Mouse (Mus musculus) T-cell, adult 66 days (primary cell): Measurements from ENCODE around the gene Olfr1271. TPM values are rescaled to one million over a fixed set of nuclear protein-coding genes. Genes with fewer than 3 reads are reported as not detected.

Source experiments
- total RNA-seq, 2 experiments: library from RNA; stranded (reverse); gene quantifications; 3 replicates in 1 of 2; 4 replicates in 1 of 2; pipeline ENCODE4 v1.2.4; 2023

Olfr1271 gene
- not detected for total RNA-seq

GRCm38 (mm10) chr2:90270932-90271331 lies at the start of gene Olfr1271:
Gene Olfr1271, minus strand, starts transcription at chr2:90271032.

GRCm38 (mm10) chr2:90292741-90293140 lies 21.9 kb upstream of the Olfr1271 start, which contains the start of gene Olfr1272:
Gene Olfr1272, minus strand, starts transcription at chr2:90292841.

GRCm38 (mm10) chr2:90257492-90257891 lies 13.3 kb downstream of the Olfr1271 start, which contains the start of gene Olfr142:
Gene Olfr142, minus strand, starts transcription at chr2:90257592.

GRCm38 (mm10) chr2:90224393-90224792 lies 46.4 kb downstream of the Olfr1271 start, which contains the start of gene Olfr1506:
Gene Olfr1506, minus strand, starts transcription at chr2:90224493.

Other genes with a start within 250 kb of the Olfr1271 start
- not detected for gene Olfr1264, start 245.5 kb downstream of the Olfr1271 start, total RNA-seq
- gene Olfr1265, start 235.7 kb downstream of the Olfr1271 start, total RNA-seq, result not detected
- not detected for gene Olfr140, start 207.4 kb downstream of the Olfr1271 start, total RNA-seq
- not detected for gene Olfr1269, start 149.6 kb downstream of the Olfr1271 start, total RNA-seq
- gene Olfr32, start 128.7 kb downstream of the Olfr1271 start, total RNA-seq, result not detected
- gene Olfr1270, start 117.9 kb downstream of the Olfr1271 start, total RNA-seq, result not detected
- gene Olfr1506, start 46.5 kb downstream of the Olfr1271 start, total RNA-seq, result under 1 TPM; 0.30 to 0.50 TPM
- not detected for gene Olfr142, start 13.4 kb downstream of the Olfr1271 start, total RNA-seq
- not detected for gene Olfr1272, start 21.8 kb upstream of the Olfr1271 start, total RNA-seq
- not detected for gene Gm13769, start 51.2 kb upstream of the Olfr1271 start, total RNA-seq
- gene Olfr1274-ps, start 127.7 kb upstream of the Olfr1271 start, total RNA-seq, result not detected